Mouse (Mus musculus): ENCODE results near the gene Olfr283.
"Not testable (repeated sequence)": the region's sequence is repeated elsewhere in the genome, so short reads cannot be mapped to it uniquely, and the experiment has no call there.

Gene Olfr283

DNA sequence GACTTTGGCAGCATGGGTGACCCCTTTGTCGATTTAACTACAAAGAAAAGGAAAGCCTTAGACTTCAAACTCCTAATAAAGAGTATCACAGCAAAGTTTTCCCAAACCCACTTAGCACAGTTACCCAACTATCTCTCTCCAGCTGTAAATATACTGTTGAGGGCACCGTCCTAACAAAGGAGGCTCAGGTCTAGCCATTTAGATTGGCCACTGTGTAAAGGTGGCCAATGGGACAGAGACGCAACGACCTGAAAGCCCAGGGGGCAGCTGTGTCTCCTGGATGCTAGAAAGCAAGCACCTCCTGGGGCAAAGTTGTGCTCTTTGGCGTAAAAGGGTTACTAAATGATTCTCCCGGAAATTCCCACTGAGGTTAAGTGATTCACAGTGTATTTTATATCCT lies at the start of gene Olfr283:
TSS of gene Olfr283 (minus strand) at position 101 of the 400 bp plus-strand sequence.
- no peak for DNase-seq (ENCODE audit: low spot score)

DNA sequence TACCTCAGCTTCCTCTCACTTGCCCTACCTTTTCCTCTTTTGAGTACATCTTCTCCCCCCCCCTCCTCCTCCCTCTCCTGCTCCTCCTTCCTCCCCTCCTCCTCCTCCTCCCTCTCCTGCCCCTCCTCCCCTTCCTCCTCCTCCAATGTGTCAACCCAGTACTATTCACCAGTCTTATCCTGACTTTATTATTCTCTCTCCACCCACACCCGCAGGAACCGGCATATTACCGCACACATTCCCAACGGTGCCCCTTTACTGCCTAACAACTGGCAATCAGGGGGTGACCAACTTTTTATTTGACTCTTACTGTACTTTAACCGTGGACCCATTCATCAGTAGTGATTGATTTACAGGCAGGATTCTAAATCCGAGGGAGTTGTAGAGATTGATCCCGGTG lies 44.4 kb upstream of the Olfr283 start:
- no peak for DNase-seq (ENCODE audit: low spot score)

DNA sequence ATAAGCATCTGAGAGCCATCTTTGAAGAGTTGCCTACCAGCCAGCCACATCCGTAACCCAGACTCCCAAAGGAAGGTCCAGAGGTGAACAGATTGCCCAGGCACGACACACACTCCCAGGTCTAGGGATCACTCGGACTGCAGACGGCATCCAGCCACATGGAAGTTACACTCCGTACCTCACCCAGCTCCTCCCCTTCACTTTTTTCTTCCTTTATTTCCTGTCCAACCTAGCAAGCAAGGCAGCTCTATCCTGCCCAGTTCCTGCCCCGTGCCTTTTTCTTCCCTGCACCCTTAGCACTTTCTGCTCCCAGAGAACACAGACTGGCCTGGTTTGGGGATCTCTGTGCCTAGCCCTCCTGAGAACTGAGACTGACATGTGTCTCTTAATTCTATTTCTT lies 44.0 kb upstream of the Olfr283 start:
- no peak for DNase-seq (ENCODE audit: low spot score)

DNA sequence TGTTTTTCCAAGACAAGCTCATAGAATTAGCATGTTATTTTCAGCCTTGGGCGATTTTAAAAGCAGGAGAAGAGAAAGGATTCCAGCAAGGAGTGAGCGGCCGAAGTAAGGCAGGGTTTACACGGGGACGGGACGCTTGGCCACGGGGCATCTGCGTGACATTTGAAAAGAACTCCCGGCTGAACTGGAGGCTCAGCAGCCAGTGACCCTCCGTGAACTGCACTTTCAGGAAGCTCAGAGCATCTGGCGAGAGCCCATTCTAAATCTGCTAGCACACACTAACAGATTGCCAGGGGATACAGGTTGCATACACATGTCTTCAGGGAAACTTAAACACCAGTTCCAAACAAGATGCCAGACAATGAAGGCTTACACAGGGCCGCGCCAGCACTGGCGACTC lies 43.6 kb upstream of the Olfr283 start:
- no peak for DNase-seq (ENCODE audit: low spot score)

DNA sequence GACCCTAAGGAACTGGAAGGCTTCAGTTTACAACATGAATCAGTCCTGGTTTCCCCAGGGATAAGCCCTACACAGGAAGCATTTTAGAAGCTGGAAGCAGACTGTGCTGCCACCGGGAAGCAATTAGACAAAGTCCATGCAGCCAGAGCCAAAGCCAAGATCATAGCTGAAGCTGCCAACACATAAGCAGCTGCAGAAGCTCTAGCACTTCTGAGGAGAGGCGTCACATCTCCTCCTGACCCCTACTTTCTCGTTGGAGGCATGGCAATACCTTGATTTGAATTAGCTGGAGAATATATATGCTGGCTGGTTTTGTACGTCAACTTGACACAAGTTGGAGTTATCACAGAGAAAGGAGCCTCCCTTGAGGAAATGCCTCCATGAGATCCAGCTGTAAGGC lies 40.2 kb upstream of the Olfr283 start:
- DNase-seq (ENCODE audit: low spot score): no peak

DNA sequence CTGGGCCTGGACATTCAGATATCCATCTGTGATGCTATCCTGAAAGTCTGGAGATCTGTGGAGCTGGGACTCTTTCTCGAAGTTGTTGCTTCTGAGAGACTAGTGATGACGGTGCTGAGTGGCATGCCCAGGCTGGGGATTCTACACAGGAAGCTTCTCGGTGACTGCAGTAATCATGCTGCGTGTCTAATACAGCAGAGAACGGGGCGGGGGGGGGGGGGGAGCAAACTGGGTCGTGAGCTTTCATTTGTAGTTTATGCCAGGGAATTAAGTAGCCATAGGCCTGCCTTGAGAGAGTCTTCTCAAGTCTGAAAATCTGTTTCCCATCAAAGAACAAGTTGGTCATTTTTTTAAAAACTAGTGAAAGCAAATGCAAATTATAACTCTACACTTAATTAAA lies 37.4 kb upstream of the Olfr283 start:
- DNase-seq (ENCODE audit: low spot score): no peak

DNA sequence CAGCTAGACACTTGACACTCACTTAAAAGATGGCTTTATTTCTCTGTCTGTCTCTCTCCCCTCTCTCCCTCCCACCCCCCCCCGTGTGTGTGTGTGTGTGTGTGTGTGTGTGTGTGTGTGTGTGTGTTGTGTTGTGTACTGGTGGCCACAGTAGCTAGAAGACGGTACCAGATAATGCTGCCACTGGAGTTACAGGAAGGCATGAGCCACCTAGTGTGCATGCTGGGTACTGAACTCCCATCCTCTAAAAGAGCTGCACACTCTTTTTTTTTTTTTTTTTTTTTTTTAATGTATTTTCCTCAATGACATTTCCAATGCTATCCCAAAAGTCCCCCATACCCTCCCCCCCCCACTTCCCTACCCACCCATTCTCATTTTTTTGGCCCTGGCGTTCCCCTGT lies 36.5 kb upstream of the Olfr283 start:
- DNase-seq (ENCODE audit: low spot score): not testable (repeated sequence)

DNA sequence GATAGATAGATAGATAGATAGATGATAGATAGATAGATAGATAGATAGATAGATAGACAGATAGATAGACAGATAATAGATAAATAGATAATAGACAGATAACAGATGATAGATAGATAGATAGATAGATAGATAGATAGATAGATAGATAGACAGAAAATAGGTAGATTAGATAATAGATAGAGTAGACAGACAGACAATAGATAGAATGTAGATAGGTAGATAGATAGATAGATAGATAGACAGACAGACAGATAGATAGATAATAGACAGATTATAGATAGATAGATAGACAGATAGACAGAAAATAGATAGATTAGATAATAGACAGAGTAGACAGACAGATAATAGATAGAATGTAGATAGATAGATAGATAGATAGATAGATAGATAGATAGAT lies 36.1 kb upstream of the Olfr283 start:
- DNase-seq (ENCODE audit: low spot score): not testable (repeated sequence)

DNA sequence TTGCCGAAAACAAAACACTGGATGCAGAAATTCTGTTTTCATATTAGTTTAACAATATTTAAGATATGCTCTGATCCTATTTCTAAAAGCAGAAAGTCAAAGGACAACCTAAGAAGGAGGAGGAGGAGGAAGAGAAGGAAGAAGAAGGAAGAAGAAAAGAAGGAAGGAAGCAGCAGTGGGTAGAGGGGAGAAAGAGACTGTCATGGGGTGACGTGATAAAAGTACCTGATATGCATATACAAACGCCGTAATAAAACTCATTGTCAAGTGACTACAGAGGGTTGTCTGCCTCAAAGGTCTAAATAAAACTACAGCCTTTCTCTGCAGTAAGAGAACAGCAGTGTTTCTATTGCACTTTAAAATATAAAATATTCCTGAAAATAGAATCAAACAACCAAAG lies 35.2 kb upstream of the Olfr283 start:
- DNase-seq (ENCODE audit: low spot score): no peak

DNA sequence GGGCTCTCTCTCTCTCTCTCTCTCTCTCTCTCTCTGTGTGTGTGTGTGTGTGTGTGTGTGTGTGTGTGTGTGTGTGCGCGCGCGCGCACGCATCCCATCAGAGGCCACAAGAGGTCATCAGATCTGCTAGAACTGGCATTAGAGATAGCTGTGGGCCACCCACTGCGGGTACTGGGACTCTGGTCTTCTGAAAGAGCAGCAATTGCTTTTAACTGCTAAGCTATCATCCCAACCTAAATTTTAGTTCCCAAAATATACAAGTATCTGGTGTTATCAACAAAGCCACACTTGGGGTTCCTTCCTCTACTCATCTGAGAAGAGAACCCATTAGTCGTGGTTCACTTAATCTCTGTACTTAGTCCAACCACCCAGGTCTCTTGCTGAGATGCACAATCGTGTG lies 29.5 kb upstream of the Olfr283 start:
- DNase-seq (ENCODE audit: low spot score): no peak

DNA sequence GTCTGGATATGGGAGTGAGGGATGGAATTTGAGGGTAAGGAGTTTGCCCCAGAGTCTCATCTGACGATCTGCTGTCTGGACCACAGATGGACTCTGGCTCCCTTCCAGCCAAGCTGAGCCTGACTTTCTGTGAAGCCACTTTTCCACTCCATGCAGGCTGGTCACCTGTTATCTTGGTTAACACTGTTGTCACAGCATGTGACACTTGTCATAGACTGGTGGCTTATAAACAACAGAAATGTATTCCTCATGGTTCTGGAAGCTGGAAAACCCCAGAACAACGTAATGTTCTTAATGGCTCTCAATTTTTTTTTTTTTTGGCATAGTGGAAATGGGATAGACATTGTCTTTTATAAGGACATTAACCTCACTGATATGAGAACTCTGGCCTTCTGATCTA lies 28.9 kb upstream of the Olfr283 start:
- DNase-seq (ENCODE audit: low spot score): no peak

DNA sequence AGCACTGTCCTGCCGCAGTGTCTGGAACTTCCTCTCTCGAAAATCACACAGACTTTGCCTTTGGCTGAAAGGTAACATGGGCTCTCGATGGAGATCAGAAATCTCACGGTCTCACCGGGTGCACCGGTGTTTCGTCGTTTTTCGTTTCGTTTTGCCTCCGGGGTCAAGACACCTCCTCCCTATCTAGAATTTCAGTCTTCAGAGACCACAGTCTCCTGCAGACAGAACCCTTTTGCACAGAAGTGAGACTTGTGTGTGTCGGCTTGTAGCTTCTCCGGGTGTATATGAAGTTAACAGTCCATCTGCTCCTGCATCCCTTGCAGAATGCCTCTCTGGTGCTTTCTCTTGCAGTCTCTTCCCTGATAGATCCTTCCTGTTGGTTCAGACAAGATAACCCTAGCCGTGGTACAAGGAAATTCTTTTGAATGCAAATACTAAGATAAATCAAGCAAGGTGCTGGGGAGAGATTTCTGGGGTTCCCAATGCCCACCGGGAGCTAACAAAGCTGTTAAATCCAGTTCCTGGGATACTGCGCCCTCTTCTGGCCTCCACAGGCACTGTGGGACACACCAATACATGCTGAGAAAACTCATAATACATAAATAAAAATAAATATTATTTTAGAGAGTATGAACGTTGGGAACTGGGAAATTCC lies 27.8 kb upstream of the Olfr283 start:
- DNase-seq (ENCODE audit: low spot score): no peak

DNA sequence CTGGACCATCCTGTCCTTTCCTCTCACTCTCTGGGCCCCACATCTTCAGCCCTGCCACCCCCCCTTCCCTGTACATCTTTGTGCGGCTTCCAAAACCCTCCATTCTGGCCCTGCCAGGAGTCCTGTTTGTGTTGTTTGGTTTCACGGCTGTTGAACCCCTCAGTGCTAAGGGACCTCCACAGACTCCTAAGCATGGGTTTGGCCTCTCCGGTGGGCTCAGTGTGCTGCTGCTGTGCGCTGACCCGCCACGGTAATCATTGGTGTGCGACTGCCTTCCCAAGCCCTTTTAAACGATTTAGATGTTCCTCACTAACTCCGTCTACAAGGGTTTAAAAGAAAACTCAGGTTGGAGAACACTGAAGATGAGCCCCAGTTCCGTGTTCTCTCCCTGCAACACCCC lies 21.6 kb upstream of the Olfr283 start:
- DNase-seq (ENCODE audit: low spot score): no peak

DNA sequence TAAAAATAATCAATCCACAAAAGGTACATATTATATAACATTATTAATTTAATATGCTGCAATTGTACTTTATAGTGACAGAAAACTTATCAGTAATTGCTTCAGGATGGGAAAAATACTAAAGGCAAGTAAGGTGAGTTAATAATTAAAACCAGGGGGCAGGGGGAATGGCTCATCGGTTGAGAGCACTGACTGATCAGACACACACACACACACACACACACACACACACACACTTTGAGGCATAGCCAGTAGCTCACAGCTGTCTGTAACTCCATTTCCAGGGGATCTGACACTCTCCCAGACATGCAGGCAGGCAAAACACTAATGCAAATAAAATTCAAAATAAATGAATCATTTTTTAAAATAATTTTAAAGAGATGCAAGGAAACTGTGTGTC lies 16.4 kb upstream of the Olfr283 start:
- DNase-seq (ENCODE audit: low spot score): no peak

DNA sequence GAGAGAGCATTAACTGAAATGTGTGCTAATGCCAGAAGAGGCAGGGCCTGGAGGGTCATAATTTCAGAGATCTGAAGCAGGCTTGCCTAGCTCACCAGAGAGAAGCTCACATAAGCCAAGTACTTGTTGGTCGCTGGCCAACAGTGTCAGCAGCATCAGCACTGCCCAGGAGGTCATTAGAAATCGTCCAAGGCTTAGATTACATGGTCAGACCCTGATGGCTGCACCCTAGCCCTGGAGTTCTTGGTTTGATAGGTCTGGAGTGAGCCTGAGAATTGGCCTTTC lies 11.1 kb upstream of the Olfr283 start:
- no peak for DNase-seq (ENCODE audit: low spot score)

DNA sequence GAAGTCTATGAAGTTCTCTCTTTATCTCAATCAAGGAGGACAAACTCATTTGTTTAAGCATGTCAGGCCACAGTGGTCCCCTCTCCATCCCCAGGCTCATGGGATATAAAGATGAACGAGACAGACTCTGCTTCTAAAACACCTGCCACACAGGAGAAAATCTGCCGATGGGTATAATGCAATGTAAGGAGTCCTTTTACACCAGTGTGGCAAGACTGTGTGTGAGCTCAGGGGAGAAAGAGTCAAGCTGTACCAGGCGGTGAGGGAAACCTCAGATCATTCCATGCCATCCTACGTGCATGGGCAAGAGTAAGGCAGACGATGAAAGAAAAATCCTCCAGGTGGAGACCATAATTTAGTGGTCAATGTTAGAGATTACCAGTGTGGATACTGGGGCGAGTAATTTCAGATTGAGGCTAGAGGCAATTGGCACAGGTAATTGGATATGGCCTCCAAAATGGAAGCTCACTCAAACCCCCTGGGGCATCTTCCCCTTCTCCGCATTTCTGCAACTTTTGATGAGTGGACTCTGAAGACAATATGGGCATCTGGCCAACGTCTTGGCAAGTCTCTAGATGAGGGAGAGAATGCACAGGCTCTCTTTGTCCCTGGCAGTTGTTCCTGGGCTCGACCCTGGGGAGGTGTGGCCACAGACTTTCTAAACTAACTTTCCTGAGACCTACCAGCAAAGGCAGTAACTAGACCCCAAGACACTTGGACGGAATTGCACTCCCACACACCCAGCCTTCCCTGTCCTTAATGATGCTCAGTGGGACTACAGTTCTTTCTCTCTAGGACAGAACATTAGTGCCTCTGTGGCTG lies 10.5 kb upstream of the Olfr283 start:
- DNase-seq (ENCODE audit: low spot score): no peak

DNA sequence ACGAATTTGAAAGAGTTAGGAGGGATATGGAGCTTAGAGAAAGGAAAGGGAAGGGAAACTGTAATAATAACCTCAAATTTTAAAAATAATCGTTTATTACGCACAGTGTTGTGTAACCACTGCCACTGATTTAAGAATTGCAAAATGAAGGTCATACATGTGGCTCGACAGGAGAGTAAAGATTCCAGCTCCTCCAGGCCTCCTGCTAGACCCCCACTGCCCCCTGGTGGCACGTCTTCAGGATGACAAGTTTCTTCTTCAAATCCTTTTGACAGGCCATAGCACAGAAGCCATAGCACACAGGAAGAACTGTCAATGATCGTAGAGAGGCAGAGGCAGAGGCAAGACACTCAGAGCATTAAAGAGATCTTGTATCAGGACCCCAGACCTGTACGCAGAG lies 9.1 kb upstream of the Olfr283 start:
- no peak for DNase-seq (ENCODE audit: low spot score)

DNA sequence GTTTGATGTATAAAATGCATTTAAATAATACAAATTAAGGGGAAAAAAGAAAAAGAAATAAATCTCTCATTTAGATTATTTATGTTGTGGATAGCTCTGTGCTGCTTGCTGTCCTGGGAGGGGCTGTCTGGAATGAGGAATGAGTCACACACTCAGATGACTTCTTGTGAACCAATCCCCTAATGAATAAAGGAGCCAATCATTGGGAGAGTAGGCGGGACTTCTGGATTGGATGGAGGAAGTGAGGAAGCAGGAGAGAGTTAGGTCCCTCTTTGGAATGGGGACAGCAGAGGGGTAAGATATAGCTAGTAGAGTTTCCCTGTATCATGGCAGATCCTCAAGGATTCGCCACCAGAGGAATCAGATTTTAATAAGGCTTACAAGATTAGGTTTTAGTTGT lies 6.9 kb upstream of the Olfr283 start:
- DNase-seq (ENCODE audit: low spot score): no peak

DNA sequence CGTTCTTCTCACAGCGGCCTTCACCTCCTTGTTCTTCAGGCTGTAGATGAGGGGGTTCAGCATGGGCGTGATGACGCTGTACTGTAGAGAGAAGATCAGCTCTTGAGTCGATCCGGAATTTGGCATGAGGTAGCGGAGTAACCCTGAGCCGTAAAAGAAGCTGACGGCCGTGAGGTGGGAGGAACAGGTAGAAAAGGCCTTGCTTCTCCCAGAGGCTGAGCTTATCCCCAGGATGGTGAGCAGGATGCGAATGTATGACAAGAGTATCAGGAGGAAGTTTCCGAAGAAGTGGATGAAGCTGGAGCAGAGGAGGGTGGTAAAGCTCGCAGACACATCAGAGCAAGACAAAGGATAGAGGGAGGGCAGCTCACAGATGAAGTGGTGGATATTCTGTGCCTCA lies 2.5 kb downstream of the Olfr283 start:
- no peak for DNase-seq (ENCODE audit: low spot score)

DNA sequence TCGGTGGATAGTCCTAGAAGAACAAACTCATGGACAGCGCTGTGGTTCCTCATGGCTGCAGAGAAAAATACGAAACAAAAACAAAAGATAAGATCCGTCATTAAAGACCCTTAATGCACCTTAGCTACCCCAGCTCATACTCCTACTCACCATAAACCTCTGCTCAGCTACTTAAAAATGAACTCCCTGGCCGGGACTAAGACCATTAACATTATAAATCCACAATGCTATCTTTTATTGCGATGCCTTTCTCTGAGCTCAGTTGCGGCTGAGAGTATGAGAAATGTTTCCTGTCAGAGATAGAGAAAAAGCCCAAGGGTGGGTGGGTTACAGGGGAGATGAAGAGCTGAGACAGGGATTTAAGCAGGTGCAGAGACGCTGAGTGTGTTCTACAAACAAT lies 39.9 kb downstream of the Olfr283 start, which contains the start of gene Olfr284:
TSS of gene Olfr284 (minus strand) at position 101 of the 400 bp plus-strand sequence.
- no peak for DNase-seq (ENCODE audit: low spot score)

Data from spleen, adult 12 weeks (tissue).